Comparison of ENCODE assay signal across 21 mouse cellular contexts in genomic region chr3:123188616-123189230, GRCm38 (mm10). TPM values are rescaled to one million over a fixed set of nuclear protein-coding genes. Genes with fewer than 3 reads are reported as not detected.
DNase-seq lines count a peak whose midpoint lies in the region; ATAC-seq and TF ChIP-seq lines count a peak whose summit lies in the region.
"Had no signal": no experiment of that assay in that cellular context is flagged by ENCODE, and none has a peak within 500 bp of the region (broad histone marks: within the 10 kb centered on the region; RNA-seq: fewer than 3 reads in every experiment).

No protein-coding gene starts in this region.

- H3K27ac ChIP-seq in kidney, adult 2 months (ENCODE audit: insufficient read depth, low read depth, low read length), result no peak overlapping the region
- no peak overlapping the region for H3K27ac ChIP-seq in kidney, embryonic 16.5 days (ENCODE audit: low read length)
- 0 out of 2 replicates have a peak overlapping the region, but pooled peaks have one; percentile 52 for H3K27ac ChIP-seq in limb, embryonic 13.5 days
- H3K27ac ChIP-seq in midbrain, embryonic 10.5 days (replicated peaks), result no peak overlapping the region
- H3K27ac ChIP-seq: hindbrain, postnatal 0 days; liver, embryonic 12.5 days had no signal

- H3K4me1 ChIP-seq in kidney, adult 2 months (ENCODE audit: control insufficient read depth, insufficient read depth, low read length), result no peaks in the 10 kb centered on the region
- H3K4me1 ChIP-seq in kidney, embryonic 16.5 days (ENCODE audit: insufficient read depth, low read length), result peaks cover 20% of the 10 kb centered on the region
- peaks cover 24% of the 10 kb centered on the region for H3K4me1 ChIP-seq in limb, embryonic 13.5 days
- peaks cover 9% of the 10 kb centered on the region for H3K4me1 ChIP-seq in midbrain, embryonic 10.5 days
- H3K4me1 ChIP-seq: liver, embryonic 12.5 days had no signal

- no peaks in the 10 kb centered on the region for H3K36me3 ChIP-seq in kidney, adult 2 months (ENCODE audit: control insufficient read depth, insufficient read depth, low read length)
- H3K36me3 ChIP-seq in kidney, embryonic 16.5 days (ENCODE audit: insufficient read depth, low read length), result no peaks in the 10 kb centered on the region
- H3K36me3 ChIP-seq in limb, embryonic 13.5 days, result no peaks in the 10 kb centered on the region
- no peaks in the 10 kb centered on the region for H3K36me3 ChIP-seq in midbrain, embryonic 10.5 days
- H3K36me3 ChIP-seq: liver, embryonic 12.5 days had no signal

- H3K27me3 ChIP-seq in kidney, adult 2 months (replicated peaks; ENCODE audit: control insufficient read depth, insufficient read depth, low read length), result no peaks in the 10 kb centered on the region
- no peaks in the 10 kb centered on the region for H3K27me3 ChIP-seq in kidney, embryonic 16.5 days (ENCODE audit: insufficient read depth, low read length)
- H3K27me3 ChIP-seq in limb, embryonic 13.5 days, result no peaks in the 10 kb centered on the region
- no peaks in the 10 kb centered on the region for H3K27me3 ChIP-seq in midbrain, embryonic 10.5 days (ENCODE audit: low read depth, poor library complexity, severe bottlenecking)
- H3K27me3 ChIP-seq: liver, embryonic 12.5 days had no signal

- 0 out of 2 replicates have a peak, but pooled peaks cover 3% of the 10 kb centered on the region for H3K9me3 ChIP-seq in kidney, embryonic 16.5 days (ENCODE audit: low read length)
- H3K9me3 ChIP-seq in limb, embryonic 13.5 days, result no peaks in the 10 kb centered on the region
- H3K9me3 ChIP-seq in midbrain, embryonic 10.5 days (replicated peaks), result no peaks in the 10 kb centered on the region
- H3K9me3 ChIP-seq: liver, embryonic 12.5 days had no signal

- no peak for TF ChIP-seq POLR2A in kidney, adult 2 months (IDR thresholded peaks at IDR 0.05; ENCODE audit: low read depth, low read length)

- TF ChIP-seq CTCF in kidney, adult 2 months (conservative IDR thresholded peaks at IDR 0.05; ENCODE audit: insufficient read depth, insufficient read length, low read depth, low read length), result no peak

- 87% methylated on average over 12 of the region's 12 CpGs for WGBS in kidney, adult 2 months
- WGBS in kidney, embryonic 16.5 days, result 85% methylated on average over 12 of the region's 12 CpGs
- 81% methylated on average over 12 of the region's 12 CpGs for WGBS in limb, embryonic 13.5 days
- WGBS in midbrain, embryonic 10.5 days, result 87% methylated on average over 12 of the region's 12 CpGs

- no peak overlapping the region for H3K9ac ChIP-seq in kidney, embryonic 16.5 days (replicated peaks; ENCODE audit: low read length)
- no peak overlapping the region for H3K9ac ChIP-seq in limb, embryonic 13.5 days
- H3K9ac ChIP-seq: liver, embryonic 12.5 days; lung, embryonic 14.5 days had no signal

- DNase-seq in adrenal gland, postnatal 10 days, result peak; percentile 20
- no peak for DNase-seq in adrenal gland, adult 8-10 months
- peak; percentile 19 for DNase-seq in kidney, adult 2 months
- peak; percentile 68 for DNase-seq in ZHBTc4 (ENCODE audit: low read depth, low spot score)
- no peak for DNase-seq in midbrain, embryonic 10.5 days (ENCODE audit: low spot score)
- no peak for DNase-seq in thymus, postnatal 25 days
- DNase-seq: adrenal gland, postnatal 36 days; cerebellum, postnatal 14 days; heart, postnatal 36 days; kidney, adult 8-10 months; kidney, postnatal 4 days; lung, embryonic 14.5 days; right cerebral cortex, adult 18-20 months; spleen, adult 18-20 months; thymus, postnatal 14 days had no signal

- H3K4me2 ChIP-seq in kidney, embryonic 16.5 days (replicated peaks; ENCODE audit: low read depth, low read length), result no peak overlapping the region
- H3K4me2 ChIP-seq in limb, embryonic 13.5 days (replicated peaks), result no peak overlapping the region
- H3K4me2 ChIP-seq: liver, embryonic 12.5 days; lung, embryonic 14.5 days had no signal

- H3K4me3 ChIP-seq in kidney, adult 2 months (ENCODE audit: insufficient read depth, low read depth, low read length), result no peak overlapping the region
- H3K4me3 ChIP-seq in kidney, embryonic 16.5 days (ENCODE audit: low read length), result no peak overlapping the region
- no peak overlapping the region for H3K4me3 ChIP-seq in limb, embryonic 13.5 days
- H3K4me3 ChIP-seq in midbrain, embryonic 10.5 days, result no peak overlapping the region
- H3K4me3 ChIP-seq: liver, embryonic 12.5 days had no signal

- no peak for ATAC-seq in kidney, embryonic 16.5 days (ENCODE audit: low FRiP score, low TSS enrichment)
- ATAC-seq in limb, embryonic 13.5 days (ENCODE audit: low FRiP score, low read depth), result no peak
- ATAC-seq: CD4-positive, CD25-positive, alpha-beta regulatory T cell, adult 4 months; forebrain, embryonic 16.5 days; hindbrain, postnatal 0 days; liver, embryonic 12.5 days had no signal

RNA-seq across cellular contexts. Expression of gene Synpo2, which starts 47.2 kb away (rescaled TPM):
- total RNA-seq in adrenal gland, postnatal 10 days (2021), result 10 to 100 TPM in 1 of 2 experiments, 1 to 10 TPM in 1; 9.2 to 20.7 TPM
- 10 to 100 TPM; 13.8 to 31.8 (median 20.3) TPM for total RNA-seq in adrenal gland, adult 8-10 months (2022)
- 5.2 and 5.4 TPM in 2 replicates for polyA plus RNA-seq in kidney, adult 2 months (2012; rRNA removed)
- polyA plus RNA-seq in kidney, embryonic 16.5 days (2015; fragmentation: Nextera tagmentation; extraction: Ambion mirVana), result 9.5 and 9.9 TPM in 2 replicates
- polyA plus RNA-seq in limb, embryonic 13.5 days (2015; fragmentation: Nextera tagmentation; extraction: Ambion mirVana), result 7.3 and 8.8 TPM in 2 replicates
- polyA plus RNA-seq in midbrain, embryonic 10.5 days (2016; fragmentation: Nextera tagmentation; extraction: Ambion mirVana), result 3.3 and 4.8 TPM in 2 replicates

Comparison
In these comparisons a context has a peak if more than half of its experiments do, and no peak if none do; other contexts are left out.
1. DNase-seq: peak in adrenal gland, postnatal 10 days (single experiment), kidney, adult 2 months (single experiment) and ZHBTc4 (single experiment); none in adrenal gland, adult 8-10 months (single experiment), midbrain, embryonic 10.5 days (single experiment) and thymus, postnatal 25 days (single experiment).